Mouse (Mus musculus): ENCODE measurements around the gene Il4i1. TPM values are rescaled to one million over a fixed set of nuclear protein-coding genes. Genes with fewer than 3 reads are reported as not detected.

Il4i1 gene
- 1 to 10 TPM; 1.9 to 3.6 TPM for polyA plus RNA-seq (2017; shearing (Covaris generic))

GRCm38 (mm10) chr7:44815721-44816469, at the start of gene Il4i1, which contains the start of gene Nup62:
TSS of gene Il4i1 (plus strand) at chr7:44816387.
TSS of gene Nup62 (plus strand) at chr7:44816088.
- peak; percentile 94 for ATAC-seq

GRCm38 (mm10) chr7:44768129-44768528, 48.1 kb upstream of the Il4i1 start:
- ATAC-seq = no peak

- no peak for ATAC-seq
Measured at GRCm38 (mm10) chr7:44770046-44770578, 46.1 kb upstream of the Il4i1 start.

GRCm38 (mm10) chr7:44772591-44773204, 43.5 kb upstream of the Il4i1 start:
- peak; percentile 96 for ATAC-seq

- no peak for ATAC-seq
Measured at GRCm38 (mm10) chr7:44776849-44777498, 39.2 kb upstream of the Il4i1 start.

- no peak for ATAC-seq
Measured at GRCm38 (mm10) chr7:44780101-44780500, 36.1 kb upstream of the Il4i1 start.

- no peak for ATAC-seq
Measured at GRCm38 (mm10) chr7:44789531-44789930, 26.7 kb upstream of the Il4i1 start.

- no peak for ATAC-seq
Measured at GRCm38 (mm10) chr7:44790066-44790465, 26.1 kb upstream of the Il4i1 start.

- no peak for ATAC-seq
Measured at GRCm38 (mm10) chr7:44792781-44793180, 23.4 kb upstream of the Il4i1 start.

- no peak for ATAC-seq
Measured at GRCm38 (mm10) chr7:44808927-44809326, 7.3 kb upstream of the Il4i1 start.

GRCm38 (mm10) chr7:44809466-44809865, 6.7 kb upstream of the Il4i1 start:
- no peak for ATAC-seq

- no peak for ATAC-seq
Measured at GRCm38 (mm10) chr7:44810365-44810764, 5.8 kb upstream of the Il4i1 start.

GRCm38 (mm10) chr7:44810819-44811557, 5.2 kb upstream of the Il4i1 start:
- no peak for ATAC-seq

- no peak for ATAC-seq
Measured at GRCm38 (mm10) chr7:44812651-44813325, 3.4 kb upstream of the Il4i1 start.

- ATAC-seq = no peak
Measured at GRCm38 (mm10) chr7:44813985-44814384, 2.2 kb upstream of the Il4i1 start.

GRCm38 (mm10) chr7:44814423-44814822, 1.8 kb upstream of the Il4i1 start:
- no peak for ATAC-seq

GRCm38 (mm10) chr7:44814952-44815553, 1.1 kb upstream of the Il4i1 start:
- ATAC-seq = no peak

GRCm38 (mm10) chr7:44816470-44817021, 359 bp downstream of the Il4i1 start, which contains the start of gene Atf5:
TSS of gene Atf5 (minus strand) at chr7:44816658.
- no peak for ATAC-seq

- ATAC-seq = no peak
Measured at GRCm38 (mm10) chr7:44817441-44817840, 1.3 kb downstream of the Il4i1 start.

GRCm38 (mm10) chr7:44818164-44818563, 2.0 kb downstream of the Il4i1 start:
- ATAC-seq = no peak

GRCm38 (mm10) chr7:44818751-44819235, 2.6 kb downstream of the Il4i1 start:
- no peak for ATAC-seq

All from CD4-positive, CD25-positive, alpha-beta regulatory T cell, adult 4 months (primary cell).